Mouse (Mus musculus): ENCODE measurements at regions not wholly inside any gene's neighbourhood (a gene's known extent, or its start where the extent isn't known, plus 50 kb on each side); places are given as distances from the start of the nearest gene placed in this dataset.

DNA sequence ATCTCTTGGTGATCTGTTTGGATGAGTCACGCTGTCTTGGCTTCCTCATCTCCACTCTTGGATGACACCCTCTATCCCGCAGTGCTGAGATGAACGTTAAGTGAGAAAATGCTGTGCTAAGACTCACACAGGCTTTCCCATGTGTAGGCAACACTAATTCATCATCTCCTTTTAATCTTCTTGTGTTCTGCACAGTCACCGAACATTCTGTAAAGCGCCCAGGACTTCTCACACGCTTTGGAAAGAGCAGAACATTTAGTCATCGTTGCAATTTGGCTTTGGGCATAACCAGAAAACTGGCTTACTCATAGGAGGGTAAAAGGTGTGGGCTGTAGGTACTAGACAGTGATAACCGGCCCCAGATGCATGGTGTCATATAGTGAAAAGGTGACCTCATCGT lies 94.9 kb downstream of the Plppr4 start:
- H3K4me2 ChIP-seq (ENCODE audit: low read depth, low read length) = no peak overlapping the region
- no peak for ATAC-seq (ENCODE audit: low read depth)
- no peaks in the 10 kb centered on the region for H3K4me1 ChIP-seq (ENCODE audit: control insufficient read depth, insufficient read depth, low read length)
- no peak overlapping the region for H3K9ac ChIP-seq (replicated peaks; ENCODE audit: low read depth, low read length)
- no peak overlapping the region for H3K27ac ChIP-seq (ENCODE audit: low read depth, low read length)
- no peaks in the 10 kb centered on the region for H3K36me3 ChIP-seq (ENCODE audit: control insufficient read depth, insufficient read depth, low read length)
- 92% methylated on average over 9 of the region's 9 CpGs for WGBS
- no peak overlapping the region for H3K4me3 ChIP-seq (ENCODE audit: low read depth, low read length)
- no peaks in the 10 kb centered on the region for H3K9me3 ChIP-seq (ENCODE audit: control insufficient read depth, low read length)
- H3K27me3 ChIP-seq (ENCODE audit: control insufficient read depth, insufficient read depth, low read length) = no peaks in the 10 kb centered on the region

DNA sequence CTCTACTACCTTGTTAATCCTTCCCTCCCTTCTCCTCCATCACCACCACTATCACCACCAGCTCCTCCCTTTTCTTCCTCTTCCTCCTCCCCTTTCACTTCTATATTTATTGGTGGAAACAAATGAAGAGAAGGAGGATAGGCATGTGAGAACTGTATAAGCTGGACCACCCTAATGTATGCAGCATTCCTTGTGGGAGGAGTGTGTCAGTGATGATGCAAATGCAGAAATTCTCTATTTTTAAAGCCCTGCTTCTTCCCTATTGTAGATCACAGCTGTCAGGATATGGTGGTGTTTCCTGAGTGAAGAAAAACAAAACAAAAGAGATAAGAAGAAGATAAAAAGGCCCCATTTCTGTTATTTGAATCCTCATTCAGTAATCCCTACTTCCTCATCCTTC lies 112.8 kb downstream of the Plppr4 start:
- Histone ChIP-seq H3K27ac (ENCODE audit: low read depth, low read length) (no peak overlapping the region), H3K9ac (replicated peaks; ENCODE audit: low read depth, low read length) (no peak overlapping the region), H3K36me3 (ENCODE audit: control insufficient read depth, insufficient read depth, low read length) (no peaks in the 10 kb centered on the region), H3K27me3 (ENCODE audit: control insufficient read depth, insufficient read depth, low read length) (no peaks in the 10 kb centered on the region), H3K4me2 (ENCODE audit: low read depth, low read length) (no peak overlapping the region), H3K4me3 (ENCODE audit: low read depth, low read length) (no peak overlapping the region), H3K9me3 (ENCODE audit: control insufficient read depth, low read length) (no peaks in the 10 kb centered on the region), H3K4me1 (ENCODE audit: control insufficient read depth, insufficient read depth, low read length) (no peaks in the 10 kb centered on the region)
- no peak for ATAC-seq (ENCODE audit: low read depth)

DNA sequence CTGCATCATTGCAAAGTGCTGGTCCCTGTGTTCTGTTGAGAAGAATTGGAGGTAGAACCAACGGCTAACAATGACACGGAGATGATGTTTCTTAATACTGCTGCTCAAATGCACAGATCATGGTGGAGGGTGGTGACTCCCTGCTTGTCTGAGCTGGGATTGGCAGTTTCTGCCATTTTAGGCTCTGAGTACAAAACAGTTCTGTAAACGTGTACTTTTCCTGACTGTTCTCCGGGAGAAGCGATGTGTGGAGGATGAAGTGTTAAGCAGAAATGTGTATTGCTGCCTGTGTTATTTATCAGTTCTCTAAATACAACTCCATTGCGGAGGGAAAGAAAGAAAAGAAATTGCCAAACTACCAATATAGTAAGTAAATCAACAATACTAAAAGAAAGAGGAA lies 118.9 kb downstream of the Plppr4 start:
- 95% methylated on average over 6 of the region's 6 CpGs for WGBS

DNA sequence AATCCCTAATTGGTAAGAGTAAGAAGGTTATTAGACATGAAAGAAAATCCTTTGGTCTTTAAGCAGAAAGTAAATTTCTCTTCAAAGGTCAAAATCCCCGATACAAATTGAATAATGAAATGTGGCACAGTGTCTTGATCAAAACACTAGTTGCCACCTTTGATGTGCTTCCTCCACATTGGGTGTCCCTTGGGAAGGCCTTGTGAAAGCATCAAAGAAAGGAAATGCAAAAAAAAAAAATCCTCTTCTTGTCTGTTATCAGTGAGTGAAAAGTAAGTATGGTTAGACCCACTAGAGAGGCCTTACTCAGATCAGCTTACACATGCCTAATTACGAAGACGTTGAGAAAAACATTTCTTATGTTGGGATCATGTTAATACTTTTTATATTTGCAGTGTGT lies 134.1 kb downstream of the Plppr4 start:
- Histone ChIP-seq H3K4me3 (ENCODE audit: low read depth, low read length) (no peak overlapping the region), H3K9me3 (ENCODE audit: control insufficient read depth, low read length) (no peaks in the 10 kb centered on the region), H3K36me3 (ENCODE audit: control insufficient read depth, insufficient read depth, low read length) (no peaks in the 10 kb centered on the region), H3K4me2 (ENCODE audit: low read depth, low read length) (no peak overlapping the region), H3K9ac (replicated peaks; ENCODE audit: low read depth, low read length) (no peak overlapping the region), H3K27ac (ENCODE audit: low read depth, low read length) (no peak overlapping the region), H3K27me3 (ENCODE audit: control insufficient read depth, insufficient read depth, low read length) (no peaks in the 10 kb centered on the region), H3K4me1 (ENCODE audit: control insufficient read depth, insufficient read depth, low read length) (no peaks in the 10 kb centered on the region)
- ATAC-seq (ENCODE audit: low read depth) = no peak
- 90% methylated on average over 3 of the region's 3 CpGs for WGBS

More for the DNA sequence above, 118.9 kb downstream of the Plppr4 start:
- Histone ChIP-seq H3K9me3 (ENCODE audit: control insufficient read depth, low read length) (no peaks in the 10 kb centered on the region), H3K36me3 (ENCODE audit: control insufficient read depth, insufficient read depth, low read length) (no peaks in the 10 kb centered on the region), H3K9ac (replicated peaks; ENCODE audit: low read depth, low read length) (no peak overlapping the region), H3K4me1 (ENCODE audit: control insufficient read depth, insufficient read depth, low read length) (no peaks in the 10 kb centered on the region), H3K27ac (ENCODE audit: low read depth, low read length) (no peak overlapping the region), H3K4me3 (ENCODE audit: low read depth, low read length) (no peak overlapping the region), H3K4me2 (ENCODE audit: low read depth, low read length) (no peak overlapping the region), H3K27me3 (ENCODE audit: control insufficient read depth, insufficient read depth, low read length) (no peaks in the 10 kb centered on the region)
- no peak for ATAC-seq (ENCODE audit: low read depth)

DNA sequence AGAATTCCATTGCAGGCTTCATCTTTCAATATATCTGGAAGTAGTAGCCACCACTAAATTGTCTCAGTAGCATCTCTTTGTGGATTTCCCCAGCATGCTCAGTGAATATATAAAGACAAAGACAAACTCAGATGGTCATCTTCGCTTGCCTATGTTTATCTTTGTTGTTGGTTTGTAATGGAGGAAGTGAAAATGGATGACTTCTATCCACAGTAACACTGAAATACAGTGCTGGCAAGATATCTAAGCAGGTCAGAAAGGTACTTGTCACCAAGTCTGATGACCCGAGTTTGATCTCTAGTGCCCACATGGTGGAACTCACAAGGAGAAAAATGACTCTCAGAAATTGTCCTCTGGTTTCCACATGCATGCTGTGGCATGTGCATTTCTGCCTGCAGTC lies 135.6 kb downstream of the Plppr4 start:
- WGBS = 80% methylated on average over 2 of the region's 2 CpGs
- no peaks in the 10 kb centered on the region for H3K9me3 ChIP-seq (ENCODE audit: control insufficient read depth, low read length)
- H3K4me3 ChIP-seq (ENCODE audit: low read depth, low read length) = no peak overlapping the region
- H3K4me1 ChIP-seq (ENCODE audit: control insufficient read depth, insufficient read depth, low read length) = no peaks in the 10 kb centered on the region
- H3K36me3 ChIP-seq (ENCODE audit: control insufficient read depth, insufficient read depth, low read length) = no peaks in the 10 kb centered on the region
- ATAC-seq (ENCODE audit: low read depth) = no peak
- no peak overlapping the region for H3K27ac ChIP-seq (ENCODE audit: low read depth, low read length)
- no peaks in the 10 kb centered on the region for H3K27me3 ChIP-seq (ENCODE audit: control insufficient read depth, insufficient read depth, low read length)
- H3K4me2 ChIP-seq (ENCODE audit: low read depth, low read length) = no peak overlapping the region
- H3K9ac ChIP-seq (replicated peaks; ENCODE audit: low read depth, low read length) = no peak overlapping the region

DNA sequence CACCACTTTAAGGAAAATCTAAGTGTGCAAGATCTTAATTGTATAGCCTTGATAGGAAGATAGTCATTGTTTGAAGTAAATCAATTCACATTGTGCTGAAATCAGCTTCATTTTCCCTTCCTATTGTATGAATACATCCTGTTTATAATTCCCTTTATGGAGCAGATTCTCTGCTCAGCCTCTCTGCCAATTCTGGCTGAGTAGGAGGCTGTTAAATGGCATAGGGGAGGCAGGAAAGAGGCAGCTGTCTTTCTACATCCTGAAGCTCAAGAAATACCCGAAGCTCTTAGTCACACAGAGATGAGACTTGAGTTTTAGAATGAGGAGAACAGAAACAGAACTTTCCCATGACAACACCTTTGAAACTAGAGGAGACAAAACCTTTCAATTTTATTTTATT lies 142.7 kb downstream of the Plppr4 start:
- no peak overlapping the region for H3K4me2 ChIP-seq (ENCODE audit: low read depth, low read length)
- no peak overlapping the region for H3K9ac ChIP-seq (replicated peaks; ENCODE audit: low read depth, low read length)
- no peaks in the 10 kb centered on the region for H3K27me3 ChIP-seq (ENCODE audit: control insufficient read depth, insufficient read depth, low read length)
- no peak for ATAC-seq (ENCODE audit: low read depth)
- no peaks in the 10 kb centered on the region for H3K36me3 ChIP-seq (ENCODE audit: control insufficient read depth, insufficient read depth, low read length)
- H3K27ac ChIP-seq (ENCODE audit: low read depth, low read length) = no peak overlapping the region
- 64% methylated on average over 1 of the region's 1 CpGs for WGBS
- H3K4me1 ChIP-seq (ENCODE audit: control insufficient read depth, insufficient read depth, low read length) = no peaks in the 10 kb centered on the region
- H3K4me3 ChIP-seq (ENCODE audit: low read depth, low read length) = no peak overlapping the region
- no peaks in the 10 kb centered on the region for H3K9me3 ChIP-seq (ENCODE audit: control insufficient read depth, low read length)

DNA sequence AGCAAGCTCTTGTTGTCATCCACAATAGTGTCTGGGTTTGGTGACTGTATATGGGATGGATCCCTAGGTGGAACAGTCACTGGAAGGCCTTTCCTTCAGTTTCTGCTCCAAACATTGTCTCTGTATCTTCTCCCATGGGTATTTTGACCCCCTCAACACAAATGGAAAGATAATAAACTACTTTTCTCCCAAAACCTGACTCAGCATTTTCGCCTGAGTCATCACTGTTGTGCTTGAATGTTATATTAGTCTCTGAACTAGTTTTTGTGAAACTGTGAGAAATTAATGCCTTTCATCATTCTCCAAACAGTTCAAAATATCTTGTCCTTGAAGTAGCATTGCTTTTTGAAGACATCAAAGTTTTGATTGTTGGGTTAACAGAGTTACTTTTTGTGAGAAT lies 168.8 kb downstream of the Plppr4 start:
- no peak for ATAC-seq (ENCODE audit: low read depth)
- Histone ChIP-seq H3K9me3 (ENCODE audit: control insufficient read depth, low read length) (no peaks in the 10 kb centered on the region), H3K4me3 (ENCODE audit: low read depth, low read length) (no peak overlapping the region), H3K4me2 (ENCODE audit: low read depth, low read length) (no peak overlapping the region), H3K36me3 (ENCODE audit: control insufficient read depth, insufficient read depth, low read length) (no peaks in the 10 kb centered on the region), H3K27me3 (ENCODE audit: control insufficient read depth, insufficient read depth, low read length) (no peaks in the 10 kb centered on the region), H3K27ac (ENCODE audit: low read depth, low read length) (no peak overlapping the region), H3K4me1 (ENCODE audit: control insufficient read depth, insufficient read depth, low read length) (no peaks in the 10 kb centered on the region), H3K9ac (replicated peaks; ENCODE audit: low read depth, low read length) (no peak overlapping the region)
- 82% methylated on average over 1 of the region's 1 CpGs for WGBS

DNA sequence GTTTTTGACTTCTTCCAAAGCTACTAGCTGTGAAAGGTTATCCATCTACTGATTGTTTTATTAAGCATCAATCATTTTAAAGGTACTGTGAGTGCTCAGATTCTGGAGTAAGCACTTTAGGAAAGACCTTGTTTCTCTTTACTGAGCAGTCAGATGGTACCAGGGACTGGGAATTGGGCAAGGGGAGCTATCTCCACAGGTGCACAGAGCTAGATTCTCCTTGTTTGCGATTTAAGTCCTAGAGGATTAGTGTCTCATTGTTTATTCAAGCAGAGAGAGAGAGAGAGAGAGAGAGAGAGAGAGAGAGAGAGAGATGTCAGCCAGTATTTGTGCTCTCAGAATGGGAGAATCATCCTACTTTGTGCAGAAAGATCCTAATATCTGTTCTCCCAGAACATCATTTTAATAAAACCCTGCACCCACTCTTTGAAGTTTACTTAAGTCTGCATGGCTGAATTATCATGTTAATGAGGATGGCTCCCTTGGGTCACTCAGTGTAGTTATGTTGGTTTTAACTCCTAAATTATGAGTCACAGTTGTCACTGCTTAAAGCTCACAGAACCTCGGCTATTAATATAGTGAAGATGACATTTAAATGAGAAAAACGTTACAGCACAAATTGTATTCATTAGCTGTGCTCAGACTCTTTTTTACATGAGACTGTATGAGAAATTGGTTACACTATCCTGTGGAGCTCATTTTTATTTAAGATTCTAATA lies 171.7 kb downstream of the Plppr4 start:
- WGBS = 31% methylated on average over 3 of the region's 3 CpGs
- no peak overlapping the region for H3K4me2 ChIP-seq (ENCODE audit: low read depth, low read length)
- H3K9ac ChIP-seq (replicated peaks; ENCODE audit: low read depth, low read length) = no peak overlapping the region
- 0 out of 2 replicates have a peak, but pooled peaks have one; percentile 17 for ATAC-seq (ENCODE audit: low read depth)
- H3K9me3 ChIP-seq (ENCODE audit: control insufficient read depth, low read length) = no peaks in the 10 kb centered on the region
- H3K36me3 ChIP-seq (ENCODE audit: control insufficient read depth, insufficient read depth, low read length) = no peaks in the 10 kb centered on the region
- no peak overlapping the region for H3K27ac ChIP-seq (ENCODE audit: low read depth, low read length)
- H3K27me3 ChIP-seq (ENCODE audit: control insufficient read depth, insufficient read depth, low read length) = no peaks in the 10 kb centered on the region
- no peak overlapping the region for H3K4me3 ChIP-seq (ENCODE audit: low read depth, low read length)
- no peaks in the 10 kb centered on the region for H3K4me1 ChIP-seq (ENCODE audit: control insufficient read depth, insufficient read depth, low read length)

DNA sequence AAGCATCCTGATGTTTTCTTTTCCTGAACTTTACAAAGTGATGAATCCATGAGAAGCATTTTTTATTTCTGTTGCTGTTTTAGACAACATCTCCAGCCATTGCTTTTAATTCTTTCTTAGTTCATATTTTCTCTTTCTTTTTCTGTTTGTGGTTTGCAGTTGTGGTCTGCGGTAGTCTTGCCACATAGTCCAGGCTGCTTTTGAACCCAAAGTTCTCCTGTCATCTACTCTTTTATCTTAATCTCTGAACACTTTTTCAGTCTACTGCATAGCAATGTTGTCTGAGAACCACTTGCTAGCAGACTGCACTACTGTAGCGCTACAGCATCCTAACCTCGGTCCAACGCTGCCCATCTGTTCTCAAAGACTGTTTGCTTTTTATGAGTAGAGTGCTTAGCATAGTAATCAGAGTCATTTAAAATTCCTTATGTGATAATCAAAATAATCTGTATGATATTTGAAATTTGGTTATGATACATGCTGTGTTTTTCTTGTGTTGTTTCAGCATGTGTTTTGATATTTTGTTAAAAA lies 177.0 kb downstream of the Plppr4 start:
- H3K9me3 ChIP-seq (ENCODE audit: control insufficient read depth, low read length) = no peaks in the 10 kb centered on the region
- H3K27me3 ChIP-seq (ENCODE audit: control insufficient read depth, insufficient read depth, low read length) = no peaks in the 10 kb centered on the region
- H3K27ac ChIP-seq (ENCODE audit: low read depth, low read length) = no peak overlapping the region
- no peak overlapping the region for H3K4me2 ChIP-seq (ENCODE audit: low read depth, low read length)
- 96% methylated on average over 4 of the region's 4 CpGs for WGBS
- no peak overlapping the region for H3K9ac ChIP-seq (replicated peaks; ENCODE audit: low read depth, low read length)
- no peak overlapping the region for H3K4me3 ChIP-seq (ENCODE audit: low read depth, low read length)
- no peaks in the 10 kb centered on the region for H3K4me1 ChIP-seq (ENCODE audit: control insufficient read depth, insufficient read depth, low read length)
- no peaks in the 10 kb centered on the region for H3K36me3 ChIP-seq (ENCODE audit: control insufficient read depth, insufficient read depth, low read length)
- ATAC-seq (ENCODE audit: low read depth) = no peak

Data from neural tube, embryonic 14.5 days (tissue).